Mouse (Mus musculus) heart, adult 2 months (tissue): ENCODE measurements around the gene Dchs1.

ENCODE experiments used
- CTCF ChIP-seq: fragments of 200-600 bp; IDR thresholded peaks from 2 replicates; pipeline ENCODE4 v1.8.1; 2022; ENCODE audit warnings: antibody characterized with exemption, mild to moderate bottlenecking, moderate library complexity
- EP300 ChIP-seq: fragments of 200-500 bp; IDR thresholded peaks from 2 replicates; pipeline ENCODE4 v1.6.1; 2011; ENCODE audit warnings: low read depth, low read length, control low read depth; ENCODE audit not compliant: insufficient read depth
- POLR2A ChIP-seq: fragments of 200-500 bp; IDR thresholded peaks from 2 replicates; pipeline ENCODE4 v1.6.1; 2011; ENCODE audit warnings: mild to moderate bottlenecking, low read depth, low read length, control low read depth; ENCODE audit not compliant: insufficient read depth

DNA sequence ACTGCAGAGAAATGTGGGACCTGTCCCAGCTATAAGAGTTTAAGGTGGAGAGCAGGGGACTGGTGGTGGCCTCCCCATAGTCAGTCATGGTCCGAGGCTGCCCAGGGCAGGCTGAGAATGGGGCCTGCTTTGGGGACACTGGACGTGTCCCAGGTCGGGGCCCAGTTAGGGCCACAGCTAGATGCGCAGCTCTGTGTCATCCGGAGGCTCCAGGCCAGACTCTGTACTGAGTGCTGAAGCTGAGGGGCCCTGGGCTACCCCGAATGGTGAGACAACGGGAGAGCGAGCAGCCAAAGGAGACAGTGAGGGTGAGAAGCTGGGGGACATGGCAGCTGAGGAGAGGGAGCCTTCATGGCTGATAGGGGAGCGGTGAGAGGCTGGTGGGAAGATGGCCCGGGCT, 34.2 kb downstream of the Dchs1 start:
- no peak for TF ChIP-seq CTCF
- TF ChIP-seq POLR2A = no peak
- no peak for TF ChIP-seq EP300
